Mouse (Mus musculus) c-Kit-positive CD71-positive TER-119-positive erythroid progenitor cells, embryonic 14.5 days (primary cell): ENCODE measurements around the gene N4bp3.
"Not testable (repeated sequence)": the region's sequence is repeated elsewhere in the genome, so short reads cannot be mapped to it uniquely, and the experiment has no call there.

Experiments used
- DNase-seq: peaks from one replicate; pipeline ENCODE4 v3.0.0-alpha.2; 2013; ENCODE audit warnings: low spot score

N4bp3 gene

DNA sequence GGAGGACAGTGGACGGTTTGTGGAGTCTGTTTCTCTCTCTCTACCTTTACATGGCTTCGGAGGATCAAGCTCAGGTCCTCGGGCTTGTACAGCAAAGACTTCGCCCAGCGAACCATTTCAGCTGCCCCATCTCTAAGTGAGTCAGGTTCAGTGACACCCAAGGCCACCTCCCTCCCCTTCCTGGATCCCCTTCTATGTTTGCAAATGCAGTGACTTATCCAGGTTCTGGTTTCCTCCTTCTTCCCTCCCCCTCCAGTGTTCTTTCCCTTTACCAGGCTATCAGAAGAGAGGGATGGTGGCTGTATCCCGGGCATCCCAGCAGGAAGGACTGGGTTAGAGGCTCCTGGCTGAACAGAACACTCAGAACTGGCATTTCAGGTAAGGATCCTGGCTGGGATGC is 3.1 kb upstream of the N4bp3 start:
- no peak for DNase-seq

DNA sequence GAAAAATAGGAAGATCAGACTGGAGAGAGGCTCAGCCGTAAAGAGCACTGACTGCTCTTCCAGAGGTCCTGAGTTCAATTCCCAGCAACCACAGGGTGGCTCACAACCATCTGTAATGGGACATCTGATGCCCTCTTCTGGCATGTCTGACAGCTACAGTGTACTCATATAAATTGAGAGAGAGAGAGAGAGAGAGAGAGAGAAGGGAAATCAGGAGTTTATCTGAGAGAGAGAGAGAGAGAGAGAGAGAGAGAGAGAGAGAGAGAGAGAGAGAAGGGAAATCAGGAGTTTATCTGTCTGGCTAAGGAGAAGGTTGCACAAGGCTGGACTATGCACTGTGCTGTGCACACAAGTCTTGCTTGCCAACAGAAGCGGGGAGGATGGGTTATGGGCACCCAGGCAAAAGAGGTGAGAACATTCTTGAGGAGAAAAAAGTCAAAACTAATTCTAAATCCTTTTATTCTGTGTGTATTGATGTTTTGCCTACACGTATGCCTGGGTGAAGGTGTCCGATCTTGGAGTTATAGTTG is 2.3 kb upstream of the N4bp3 start:
- DNase-seq, result no peak

DNA sequence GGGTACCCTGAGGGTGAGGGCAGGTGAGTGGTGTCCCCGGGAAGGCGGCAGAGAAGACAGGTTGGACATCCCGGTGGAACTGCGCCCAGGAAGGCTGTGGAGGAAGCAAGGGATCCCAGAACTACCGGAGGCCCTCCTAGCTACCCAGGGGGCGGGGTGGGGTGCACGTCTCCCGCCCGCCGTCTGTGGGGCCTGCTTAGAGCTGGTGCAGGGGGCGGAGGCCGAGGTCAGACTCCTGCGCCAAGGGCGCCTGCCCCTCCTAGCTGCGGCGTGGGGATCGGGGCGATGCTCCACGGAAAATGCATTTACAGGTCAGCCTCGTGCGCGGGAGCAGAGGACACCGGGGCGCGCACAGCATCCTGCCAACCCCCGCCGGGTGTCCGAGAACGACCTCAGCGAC is 381 bp downstream of the N4bp3 start:
- DNase-seq, result no peak

DNA sequence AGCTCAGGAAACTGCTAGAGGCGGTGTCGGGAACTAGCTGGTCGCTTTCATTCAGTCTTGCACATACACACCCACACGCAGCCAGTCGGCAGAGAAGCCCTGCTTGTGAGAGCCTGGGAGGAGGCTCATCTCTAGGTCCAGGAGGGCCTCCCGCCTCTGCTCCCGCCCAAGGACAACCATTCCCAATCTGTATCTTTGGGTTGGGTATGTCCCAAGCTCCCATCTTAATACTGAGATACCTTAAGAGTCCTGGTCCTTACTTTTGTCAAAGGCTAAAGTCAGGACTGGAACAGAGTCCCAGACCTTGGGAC is 798 bp downstream of the N4bp3 start:
- no peak for DNase-seq

DNA sequence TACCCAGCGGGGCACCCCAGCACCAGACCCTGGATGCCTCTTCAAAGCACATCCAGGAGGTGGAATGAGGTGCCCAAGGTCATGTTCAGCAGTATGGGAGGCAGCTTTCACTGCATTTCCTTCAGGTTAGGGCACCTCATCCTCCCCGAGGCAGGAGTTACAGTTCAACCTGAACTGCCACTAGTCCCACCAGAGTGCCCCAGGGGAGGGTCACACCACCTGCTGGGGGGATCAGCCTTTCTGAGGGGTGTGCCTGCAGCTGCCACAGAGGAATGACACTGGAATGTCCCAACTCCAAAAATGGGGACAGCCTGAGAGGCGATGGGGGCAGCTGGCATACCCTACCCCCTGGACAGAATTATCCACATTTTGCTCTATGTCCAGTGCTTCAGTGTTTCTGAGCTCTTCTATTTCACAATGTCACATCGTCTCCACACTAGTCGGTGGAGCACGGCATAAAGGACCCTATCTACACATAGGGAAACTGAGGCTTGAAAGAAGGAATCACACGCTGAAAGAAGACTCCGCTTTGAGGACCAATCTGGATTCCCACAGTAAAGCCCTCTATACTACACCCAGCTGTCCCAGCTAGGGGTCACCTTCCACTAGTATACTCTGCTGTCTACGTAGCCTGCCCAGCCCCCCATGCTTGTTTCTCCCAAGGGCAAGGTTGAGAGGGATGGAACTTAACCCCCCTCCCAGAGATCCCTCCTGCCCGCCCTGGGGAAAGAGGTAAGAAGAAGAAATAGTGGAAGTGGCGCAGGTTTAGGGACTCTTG is 1.3 kb downstream of the N4bp3 start:
- no peak for DNase-seq

DNA sequence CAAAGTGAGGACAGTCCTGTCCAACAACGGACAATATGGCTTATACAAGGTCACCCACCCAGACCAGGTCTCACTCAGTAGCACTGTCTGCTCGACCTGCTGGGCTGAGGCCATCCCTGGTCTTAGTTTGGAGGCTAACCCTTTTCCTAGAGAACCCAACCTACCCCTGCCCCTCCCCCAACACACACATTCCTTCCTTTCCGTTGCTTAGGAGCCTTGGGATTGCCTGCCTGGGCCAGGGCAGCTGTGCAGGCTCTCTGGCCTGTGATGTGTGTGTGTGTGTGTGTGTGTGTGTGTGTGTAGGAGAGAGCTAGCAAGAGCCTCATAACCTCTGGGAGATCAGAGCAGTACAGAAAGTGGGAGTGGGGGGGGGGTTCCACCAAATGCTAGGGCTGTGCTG is 2.1 kb downstream of the N4bp3 start:
- no peak for DNase-seq

DNA sequence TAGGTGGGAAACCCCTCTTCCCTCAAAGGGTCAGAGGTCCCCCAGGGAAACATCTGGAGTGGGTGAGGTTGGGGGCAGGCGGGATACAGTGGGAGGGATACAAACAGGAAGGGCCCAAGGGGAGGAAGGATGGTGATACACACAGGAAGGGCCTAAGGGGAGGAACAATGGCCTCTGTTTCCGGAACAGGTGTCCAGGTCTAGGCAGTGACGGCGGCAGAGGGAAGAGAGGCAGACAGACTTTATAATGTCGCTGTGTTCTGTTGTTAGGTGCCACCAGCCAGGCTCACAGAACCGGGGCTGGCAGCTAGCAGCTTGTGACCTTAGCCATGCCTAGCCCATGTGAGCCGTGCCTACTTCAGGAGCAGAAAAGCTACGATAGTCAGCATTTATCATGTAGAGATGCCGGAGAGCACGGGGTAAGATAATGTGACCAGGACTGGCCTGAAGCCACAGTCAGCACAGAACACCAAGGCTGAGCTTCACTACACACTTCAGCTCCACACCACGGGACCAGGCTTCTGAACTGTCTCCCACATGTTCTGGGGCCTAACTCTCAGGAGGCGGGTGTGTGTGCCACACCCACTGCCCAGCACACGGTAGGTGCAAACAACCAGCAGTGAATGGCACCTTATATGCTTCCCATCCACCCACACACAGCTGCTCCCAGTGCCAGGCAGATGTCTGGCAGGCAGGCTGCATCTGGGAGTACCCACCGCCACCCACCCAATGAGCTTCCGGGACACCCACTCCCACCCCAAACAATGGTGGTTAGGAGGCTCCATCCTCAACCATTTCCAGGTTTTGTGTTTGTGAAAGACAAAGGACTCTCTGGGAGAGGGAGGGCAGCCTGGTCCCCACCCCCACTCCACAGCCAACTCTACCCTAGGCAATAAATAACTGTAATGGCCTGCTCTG is 3.6 kb downstream of the N4bp3 start:
- DNase-seq, result no peak

DNA sequence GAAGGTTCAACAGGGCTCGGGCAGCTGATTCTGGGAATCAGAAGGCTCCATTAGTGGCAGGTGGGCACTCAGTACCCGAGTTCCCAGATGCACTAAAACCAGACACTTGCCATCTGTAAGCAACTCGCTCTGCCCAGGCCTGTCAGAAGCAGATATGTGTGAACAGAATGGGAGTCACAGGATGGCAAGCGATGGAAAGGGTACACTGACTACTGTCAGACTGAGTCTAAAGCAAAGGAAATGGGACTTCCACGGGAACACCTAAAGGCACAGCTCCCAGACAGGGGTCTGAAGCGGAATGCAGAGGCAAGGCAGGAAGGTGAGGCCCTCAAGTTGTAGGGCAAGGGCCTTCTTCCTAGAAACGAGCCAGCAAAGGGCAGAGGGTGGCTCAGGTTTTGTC is 4.4 kb downstream of the N4bp3 start:
- DNase-seq, result no peak

DNA sequence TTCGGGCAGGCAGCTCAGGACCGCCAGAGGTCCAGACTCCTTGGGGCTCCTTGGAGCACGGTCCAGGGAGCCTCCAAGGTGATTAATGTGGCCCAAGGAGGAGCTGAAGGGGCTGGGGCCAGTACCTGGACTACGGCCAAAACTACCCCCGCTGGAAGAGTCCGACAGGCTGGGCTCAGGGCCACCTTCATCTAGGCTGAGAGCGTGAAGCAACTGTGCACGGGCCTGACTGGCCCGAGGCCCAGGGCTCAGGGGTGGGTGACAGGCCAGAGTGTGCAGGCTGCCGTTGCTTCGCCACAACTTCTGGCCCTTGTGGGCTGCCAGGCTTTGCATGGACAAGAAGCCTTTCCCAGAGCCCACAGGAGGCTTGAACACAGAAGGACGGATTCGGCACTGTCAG is 5.3 kb downstream of the N4bp3 start:
- no peak for DNase-seq

DNA sequence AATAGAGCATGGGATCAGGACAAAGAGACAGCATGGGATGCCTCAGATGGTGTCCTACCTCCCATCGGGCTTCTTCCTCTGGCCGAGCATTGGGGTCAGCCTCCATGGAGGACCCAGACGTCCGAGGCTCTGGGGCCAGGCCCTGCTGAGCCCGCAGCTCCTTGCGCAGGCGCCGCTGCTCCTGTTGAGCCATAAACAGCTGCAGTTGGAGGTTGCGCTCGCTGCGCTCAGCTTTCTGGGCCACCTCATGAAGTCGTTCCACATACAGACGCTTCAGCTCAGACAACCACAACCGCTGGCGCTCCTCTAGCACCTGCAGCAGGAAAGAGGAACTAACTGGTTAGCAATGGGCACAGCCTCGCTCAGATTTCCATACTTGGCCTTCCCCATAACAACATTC is 6.4 kb downstream of the N4bp3 start:
- no peak for DNase-seq

DNA sequence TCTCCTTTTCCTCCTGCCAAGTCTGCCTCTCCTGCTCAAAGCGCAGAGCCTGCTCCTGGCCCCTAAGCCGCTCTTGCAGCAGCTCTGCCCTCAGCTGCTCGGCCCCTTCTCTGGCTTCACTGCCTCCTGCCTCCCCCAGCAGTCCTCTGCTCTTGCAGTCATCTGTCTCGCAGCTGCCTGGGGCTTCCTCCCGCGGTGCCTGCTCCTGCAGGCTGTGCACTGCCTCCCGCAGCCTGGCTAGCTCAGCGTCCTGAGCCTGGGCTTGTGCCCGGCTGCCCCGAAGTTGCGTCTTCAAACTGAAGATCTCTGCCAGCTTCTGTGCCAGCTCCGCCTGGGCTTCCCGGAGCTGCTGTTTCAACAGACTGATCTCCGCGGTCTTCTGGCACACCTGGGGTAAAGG is 6.9 kb downstream of the N4bp3 start:
- no peak for DNase-seq

DNA sequence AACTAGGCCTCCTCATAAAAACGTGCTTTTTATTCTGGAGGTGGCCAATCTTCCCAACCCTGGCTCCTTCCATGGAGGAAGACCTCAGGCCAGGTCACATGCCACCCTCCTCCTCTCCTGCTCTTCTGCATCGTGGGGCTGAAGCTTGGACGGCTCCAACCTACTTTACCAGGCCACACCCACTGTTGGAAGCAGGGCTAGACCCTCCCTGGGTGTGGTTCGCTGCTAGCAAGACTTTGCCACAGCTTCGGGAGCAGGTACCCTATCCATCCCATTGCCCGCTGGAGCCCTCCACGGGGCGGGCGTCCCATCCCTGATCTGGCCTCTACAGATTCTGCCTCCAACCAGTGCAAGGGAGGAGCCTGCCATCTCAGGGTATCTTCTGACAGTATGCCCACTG is 7.4 kb downstream of the N4bp3 start:
- DNase-seq, result no peak

DNA sequence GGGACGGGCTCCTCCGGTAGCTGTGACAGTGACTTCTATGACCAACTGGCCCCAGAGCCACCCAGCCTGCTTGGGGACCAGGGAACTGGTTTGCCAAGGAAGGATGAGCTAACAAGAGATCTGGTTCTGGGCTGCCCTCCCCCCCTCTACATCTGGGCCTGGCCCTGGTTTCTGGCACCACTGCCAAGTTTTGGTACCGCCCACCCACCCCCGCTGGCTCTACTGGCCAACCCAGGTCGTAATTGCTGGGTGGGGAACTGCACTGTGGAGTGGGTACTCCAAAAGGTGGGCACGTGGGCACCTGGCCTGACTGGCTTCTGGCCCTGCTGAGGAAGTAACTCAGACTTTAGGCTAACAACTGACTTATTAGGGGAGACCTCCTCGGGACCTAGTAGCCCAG is 9.9 kb downstream of the N4bp3 start:
- no peak for DNase-seq

DNA sequence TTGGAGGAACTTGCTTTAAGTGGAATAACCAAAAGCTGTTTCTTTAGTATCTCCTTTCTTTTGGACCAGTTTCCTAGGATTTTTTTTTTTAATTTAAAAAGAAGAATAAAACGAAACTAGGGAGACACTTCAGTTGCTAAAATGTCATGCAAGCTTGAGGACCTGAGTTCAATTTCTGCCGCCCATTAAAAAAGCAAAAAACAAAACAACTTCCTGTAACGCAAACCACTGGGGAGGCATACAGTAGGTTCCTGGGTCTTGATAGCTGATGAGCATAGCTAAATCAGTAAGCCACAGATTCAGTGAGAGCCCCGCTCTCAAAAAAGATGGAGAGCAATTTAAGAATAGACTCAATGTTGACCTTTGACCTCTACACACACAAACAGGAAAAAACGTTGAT is 12.1 kb downstream of the N4bp3 start:
- no peak for DNase-seq

DNA sequence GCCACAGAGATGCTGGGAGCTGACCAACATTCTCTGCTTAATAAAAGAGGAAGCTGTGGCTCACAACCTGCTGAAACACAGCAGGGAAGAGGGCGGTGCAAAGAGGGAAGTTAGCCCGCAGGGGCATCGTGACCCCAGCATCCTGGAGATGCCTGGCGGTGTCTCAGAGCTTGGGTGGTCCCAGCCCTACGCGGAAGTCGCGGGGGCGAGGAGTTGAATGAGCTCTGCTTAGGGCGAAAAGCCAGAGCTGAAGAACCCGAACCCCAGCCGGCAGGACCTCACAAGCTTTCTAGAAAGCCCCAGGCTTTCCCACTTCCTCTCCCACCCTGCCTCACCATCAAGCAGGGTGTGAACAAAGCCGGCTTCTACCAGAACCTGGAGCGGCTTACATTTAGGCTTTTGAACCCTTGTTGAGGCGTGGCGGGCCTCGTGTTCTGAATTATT is 12.6 kb downstream of the N4bp3 start:
- DNase-seq, result no peak

DNA sequence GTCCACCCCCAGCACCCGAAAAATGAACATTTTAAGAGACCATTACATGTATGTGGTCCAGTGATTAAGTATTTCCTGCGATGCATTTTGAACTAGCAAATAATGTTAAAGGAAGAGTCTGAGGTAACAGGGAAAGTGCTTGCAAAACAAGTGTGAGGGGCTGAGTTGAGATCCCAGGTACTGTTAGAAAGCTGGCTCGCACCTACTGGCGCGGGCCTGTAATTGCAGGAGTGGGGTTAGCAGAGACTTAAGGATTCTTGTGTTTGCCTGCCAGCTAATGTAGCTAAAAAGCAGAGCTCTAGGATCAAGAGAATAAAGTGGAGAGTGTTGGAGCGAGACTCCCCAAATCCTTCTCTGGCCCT is 14.3 kb downstream of the N4bp3 start:
- peak; percentile 75 for DNase-seq

DNA sequence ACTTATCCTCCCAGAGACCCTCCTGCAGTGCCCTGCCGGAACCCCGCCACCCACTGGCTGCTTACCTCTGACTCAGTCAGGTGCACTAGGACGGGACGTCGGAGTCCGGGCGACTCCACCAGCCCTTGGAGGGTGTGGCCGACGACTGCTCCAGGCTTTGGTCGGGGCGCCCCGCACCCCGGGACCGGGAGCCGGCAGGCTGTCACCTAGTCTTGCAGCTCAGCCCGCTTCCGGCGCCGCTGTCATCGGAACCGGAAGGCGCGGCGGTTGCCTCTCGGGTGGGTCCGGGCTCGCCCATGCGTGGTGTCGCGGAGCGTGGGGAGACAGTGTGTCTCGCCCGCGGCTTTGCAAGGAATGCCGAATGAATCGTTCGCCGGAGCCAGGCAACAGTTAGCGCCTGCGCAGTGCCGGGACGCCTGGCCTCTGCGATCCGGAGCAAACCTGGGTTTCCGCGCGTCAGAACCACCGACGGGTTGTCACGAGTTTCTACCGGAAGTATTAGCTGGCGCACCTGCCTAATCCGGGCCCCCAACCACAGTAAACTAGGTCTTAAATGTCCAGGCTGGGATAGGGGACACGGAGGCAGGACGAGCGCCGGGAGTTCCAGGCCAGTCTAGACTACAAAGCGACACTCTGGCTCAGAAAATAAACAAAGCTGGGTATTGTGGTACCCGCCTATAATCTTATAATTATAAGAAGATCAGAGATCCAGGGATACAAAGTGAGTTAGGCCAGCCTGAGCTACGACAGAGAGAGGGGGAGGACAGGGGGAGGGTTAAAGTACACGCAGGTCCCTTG is 14.9 kb downstream of the N4bp3 start, which contains the start of gene Rmnd5b:
Gene Rmnd5b (minus strand): TSS at position 372 of the 798 bp plus-strand sequence.
- peak; percentile 76 for DNase-seq

DNA sequence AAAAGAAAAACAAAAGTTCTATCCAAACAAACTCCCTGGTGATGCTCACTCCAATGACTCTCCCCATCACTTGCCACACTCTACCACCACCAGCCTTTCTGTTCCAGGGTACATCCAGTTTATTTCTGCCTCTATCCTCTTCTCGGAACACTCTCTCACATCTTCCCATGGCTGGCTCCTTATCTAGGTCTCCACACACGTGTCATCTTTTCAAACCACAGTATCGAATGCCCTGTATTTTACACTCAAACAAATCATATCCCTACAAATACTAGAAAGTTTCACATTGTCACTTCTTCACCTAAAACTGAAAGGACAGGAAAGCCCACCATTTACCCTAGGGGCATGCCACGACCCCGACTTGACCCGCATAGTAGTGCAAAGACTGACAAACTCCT is 15.5 kb downstream of the N4bp3 start:
- no peak for DNase-seq

DNA sequence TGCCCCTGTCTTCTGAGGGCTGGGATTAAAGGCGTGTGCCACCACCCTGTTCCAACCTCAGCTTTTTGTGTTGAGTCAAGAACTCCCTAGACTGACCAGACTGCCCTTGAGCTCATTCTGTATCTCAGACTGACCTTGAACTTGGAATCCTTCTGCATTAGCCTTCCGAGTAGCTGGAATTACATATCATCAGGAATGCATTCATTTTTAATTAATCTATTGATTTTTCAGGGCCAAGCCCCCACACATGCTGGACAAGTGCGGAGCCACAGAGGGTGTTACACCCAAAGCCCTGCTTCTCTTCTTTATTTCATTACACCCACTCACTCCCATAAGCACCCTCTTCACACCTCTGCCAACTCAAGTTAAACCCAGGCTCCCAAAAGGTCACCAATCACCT is 16.9 kb downstream of the N4bp3 start:
- DNase-seq, result no peak

DNA sequence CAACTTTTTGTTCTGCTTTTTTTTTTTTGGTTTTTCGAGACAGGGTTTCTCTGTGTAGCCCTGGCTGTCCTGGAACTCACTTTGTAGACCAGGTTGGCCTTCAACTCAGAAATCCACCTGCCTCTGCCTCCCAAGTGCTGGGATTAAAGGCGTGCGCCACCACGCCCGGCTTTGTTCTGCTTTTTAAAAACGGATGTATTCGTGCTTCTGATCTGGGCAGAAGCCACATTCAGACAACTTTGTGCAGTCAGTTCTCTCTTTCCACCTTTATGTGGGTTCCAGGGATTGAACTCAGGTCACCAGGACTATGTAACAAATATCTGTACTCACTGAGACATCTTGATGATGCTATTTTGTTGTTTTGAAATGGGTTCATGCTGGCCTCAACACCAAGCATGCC is 17.4 kb downstream of the N4bp3 start:
- not testable (repeated sequence) for DNase-seq

DNA sequence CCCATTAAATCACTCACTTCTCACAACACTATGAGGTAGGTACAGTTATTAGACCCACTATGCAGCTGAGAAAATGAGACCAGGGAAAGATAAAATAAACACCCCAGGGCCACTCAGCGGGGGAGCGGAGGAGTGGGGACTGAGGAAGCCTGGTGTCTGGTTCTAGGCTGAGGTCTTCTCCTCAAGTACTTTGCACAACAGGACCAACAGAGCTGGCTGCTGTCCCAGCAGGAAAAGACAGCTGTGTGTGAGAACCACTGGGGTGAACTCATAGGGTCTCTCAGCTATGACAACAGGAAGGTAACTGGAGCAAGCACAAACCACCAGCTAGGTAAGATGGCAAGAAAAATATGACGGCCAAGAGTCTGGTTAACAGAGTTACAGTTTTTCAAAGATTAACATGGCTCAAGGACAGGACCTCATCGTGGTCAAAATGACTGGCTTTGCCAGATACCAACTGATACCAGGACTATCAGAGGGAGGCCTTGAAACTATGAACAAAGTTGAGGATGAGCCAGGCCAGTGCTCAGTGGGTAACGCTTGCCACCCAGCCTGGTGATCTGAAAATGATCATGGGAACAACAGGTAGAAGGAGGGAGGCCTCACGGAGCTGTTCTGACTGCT is 18.4 kb downstream of the N4bp3 start:
- DNase-seq, result no peak
